Mouse (Mus musculus) bone marrow macrophage, adult 2 months (primary cell): Measurements from ENCODE around the gene Ltn1.

Experiments used
- CTCF ChIP-seq: IDR thresholded peaks from 2 replicates; pipeline ENCODE4 v1.5.1; 2012; ENCODE audit warnings: low read depth, mild to moderate bottlenecking, low read length, moderate library complexity
- POLR2A ChIP-seq: IDR thresholded peaks from 2 replicates; pipeline ENCODE4 v1.6.1; 2012; ENCODE audit warnings: mild to moderate bottlenecking, low read depth, low read length, borderline replicate concordance

DNA sequence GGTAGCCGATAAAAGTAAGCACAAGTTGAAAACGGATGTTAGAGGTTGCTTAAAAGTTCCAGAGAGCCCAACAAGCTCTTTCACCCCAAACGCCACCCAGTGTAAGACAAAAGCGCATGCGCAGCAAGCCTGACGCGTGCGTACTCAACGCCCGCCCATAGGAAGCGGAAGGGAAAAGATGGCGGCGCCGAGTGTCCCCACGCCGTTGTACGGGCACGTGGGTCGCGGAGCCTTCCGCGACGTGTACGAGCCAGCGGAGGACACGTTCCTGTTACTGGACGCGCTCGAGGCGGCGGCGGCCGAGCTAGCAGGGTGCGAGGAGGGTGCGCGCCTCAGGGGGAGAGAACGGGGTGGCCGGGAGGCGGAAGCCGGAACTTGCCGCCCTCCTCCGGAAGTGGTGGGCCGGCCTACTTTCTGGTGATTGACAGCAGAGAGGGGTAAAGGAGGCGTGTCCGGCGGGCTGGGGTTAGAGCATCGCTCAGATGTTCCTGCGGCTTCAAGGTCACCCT is 78.3 kb downstream of the Ltn1 start, which contains the start of gene N6amt1:
- TF ChIP-seq POLR2A = no peak
- TF ChIP-seq CTCF = no peak
